Mouse (Mus musculus): ENCODE measurements around the gene Trpc4ap. TPM values are rescaled to one million over a fixed set of nuclear protein-coding genes. Genes with fewer than 3 reads are reported as not detected.

Trpc4ap gene
- polyA plus RNA-seq, 1 experiment from 2014 or later, result 180 TPM

- no peak overlapping the region for H3K4me3 ChIP-seq
- ATAC-seq (replicated peaks), result no peak
- H3K9me3 ChIP-seq, result no peaks in the 10 kb centered on the region
- H3K9ac ChIP-seq (replicated peaks), result no peak overlapping the region
- H3K27me3 ChIP-seq, result no peaks in the 10 kb centered on the region
- peaks cover 14% of the 10 kb centered on the region for H3K4me1 ChIP-seq
- H3K36me3 ChIP-seq, result no peaks in the 10 kb centered on the region
- 79% methylated on average over 6 of the region's 6 CpGs for WGBS
- no peak overlapping the region for H3K27ac ChIP-seq (replicated peaks)
- no peak overlapping the region for H3K4me2 ChIP-seq (replicated peaks)
Measured at GRCm38 (mm10) chr2:155595516-155595915, 96.7 kb downstream of the Trpc4ap start.

GRCm38 (mm10) chr2:155592854-155593283 lies 99.3 kb downstream of the Trpc4ap start:
- Histone ChIP-seq H3K27me3 (no peaks in the 10 kb centered on the region), H3K27ac (replicated peaks) (peak overlapping the region; percentile 50; the same call in 1 of the 2 replicates)
- WGBS, result 1% methylated on average over 9 of the region's 9 CpGs

GRCm38 (mm10) chr2:155592137-155592853 lies 99.9 kb downstream of the Trpc4ap start, which contains the start of gene Gss:
Gss (minus strand) TSS chr2:155592810.
- Histone ChIP-seq H3K9me3 (no peaks in the 10 kb centered on the region), H3K9ac (replicated peaks) (peak within 1 kb of the TSS; percentile 68), H3K4me3 (peak within 1 kb of the TSS; percentile 69), H3K4me1 (peaks cover 14% of the 10 kb centered on the region), H3K36me3 (no peaks in the 10 kb centered on the region), H3K4me2 (replicated peaks) (peak within 1 kb of the TSS; percentile 81), H3K27me3 (no peaks in the 10 kb centered on the region), H3K27ac (replicated peaks) (peak within 1 kb of the TSS; percentile 69)
- peak; percentile 92 for ATAC-seq (replicated peaks)
- under 1% methylated on average over 53 of the region's 53 CpGs for WGBS

More at GRCm38 (mm10) chr2:155592854-155593283, 99.3 kb downstream of the Trpc4ap start:
- H3K9ac ChIP-seq (replicated peaks), result peak overlapping the region; percentile 68
- no peak; the same call in 1 of the 2 replicates for ATAC-seq (replicated peaks)
- H3K4me2 ChIP-seq (replicated peaks), result peak overlapping the region; percentile 81
- H3K4me1 ChIP-seq, result peaks cover 14% of the 10 kb centered on the region
- no peaks in the 10 kb centered on the region for H3K9me3 ChIP-seq
- H3K36me3 ChIP-seq, result no peaks in the 10 kb centered on the region
- peak overlapping the region; percentile 69 for H3K4me3 ChIP-seq

- peak overlapping the region; percentile 69 for H3K27ac ChIP-seq (replicated peaks)
- peaks cover 14% of the 10 kb centered on the region for H3K4me1 ChIP-seq
- H3K9me3 ChIP-seq, result no peaks in the 10 kb centered on the region
- 3% methylated on average over 6 of the region's 6 CpGs for WGBS
- peak overlapping the region; percentile 69 for H3K4me3 ChIP-seq
- ATAC-seq (replicated peaks), result no peak
- peak overlapping the region; percentile 68 for H3K9ac ChIP-seq (replicated peaks)
- H3K27me3 ChIP-seq, result no peaks in the 10 kb centered on the region
- H3K4me2 ChIP-seq (replicated peaks), result peak overlapping the region; percentile 81
- H3K36me3 ChIP-seq, result no peaks in the 10 kb centered on the region
Measured at GRCm38 (mm10) chr2:155591676-155592075, 100.5 kb downstream of the Trpc4ap start.

- H3K27me3 ChIP-seq, result no peaks in the 10 kb centered on the region
- no peak overlapping the region for H3K27ac ChIP-seq (replicated peaks)
- WGBS, result 84% methylated on average over 2 of the region's 2 CpGs
- no peaks in the 10 kb centered on the region for H3K36me3 ChIP-seq
- H3K4me1 ChIP-seq, result peaks cover 14% of the 10 kb centered on the region
- H3K4me3 ChIP-seq, result no peak overlapping the region
- H3K9ac ChIP-seq (replicated peaks), result no peak overlapping the region
- ATAC-seq (replicated peaks), result no peak
- no peaks in the 10 kb centered on the region for H3K9me3 ChIP-seq
- no peak overlapping the region for H3K4me2 ChIP-seq (replicated peaks)
Measured at GRCm38 (mm10) chr2:155590876-155591275, 101.3 kb downstream of the Trpc4ap start.

GRCm38 (mm10) chr2:155589521-155589920 lies 102.7 kb downstream of the Trpc4ap start:
- no peak for ATAC-seq (replicated peaks)
- Histone ChIP-seq H3K9me3 (no peaks in the 10 kb centered on the region), H3K4me3 (no peak overlapping the region), H3K36me3 (no peaks in the 10 kb centered on the region), H3K4me2 (replicated peaks) (no peak overlapping the region), H3K9ac (replicated peaks) (no peak overlapping the region), H3K4me1 (peaks cover 14% of the 10 kb centered on the region), H3K27ac (replicated peaks) (no peak overlapping the region), H3K27me3 (no peaks in the 10 kb centered on the region)
- WGBS, result 76% methylated on average over 6 of the region's 6 CpGs

DNA sequence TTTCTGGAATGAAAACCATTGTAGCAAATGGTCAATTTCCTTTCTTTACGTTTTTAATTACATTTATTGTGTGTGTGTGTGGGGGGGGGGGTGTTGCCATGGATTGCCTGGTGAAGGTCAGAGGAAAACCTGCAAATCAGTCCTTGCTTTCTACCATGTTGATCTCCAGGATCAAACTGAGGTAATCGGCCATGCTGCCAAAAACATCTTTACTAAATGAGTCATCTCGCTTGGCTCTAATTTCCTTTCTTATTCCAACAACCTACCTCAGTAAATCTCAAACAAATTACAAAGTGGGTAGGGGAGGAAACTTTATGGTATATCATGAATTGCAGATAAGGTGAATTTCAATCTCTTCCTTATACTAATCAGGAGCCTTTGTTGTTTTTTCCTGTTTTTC lies 104.0 kb downstream of the Trpc4ap start:
- Histone ChIP-seq H3K4me2 (replicated peaks) (no peak overlapping the region), H3K36me3 (no peaks in the 10 kb centered on the region), H3K9ac (replicated peaks) (no peak overlapping the region), H3K9me3 (no peaks in the 10 kb centered on the region), H3K4me3 (no peak overlapping the region), H3K27ac (replicated peaks) (no peak overlapping the region), H3K4me1 (peaks cover 14% of the 10 kb centered on the region), H3K27me3 (no peaks in the 10 kb centered on the region)
- ATAC-seq (replicated peaks), result no peak
- WGBS, result 71% methylated on average over 3 of the region's 3 CpGs

GRCm38 (mm10) chr2:155585486-155585885 lies 106.7 kb downstream of the Trpc4ap start:
- no peak overlapping the region for H3K4me3 ChIP-seq
- no peaks in the 10 kb centered on the region for H3K27me3 ChIP-seq
- H3K27ac ChIP-seq (replicated peaks), result no peak overlapping the region
- H3K4me1 ChIP-seq, result no peaks in the 10 kb centered on the region
- no peak for ATAC-seq (replicated peaks)
- no peaks in the 10 kb centered on the region for H3K36me3 ChIP-seq
- H3K4me2 ChIP-seq (replicated peaks), result no peak overlapping the region
- no peak overlapping the region for H3K9ac ChIP-seq (replicated peaks)
- H3K9me3 ChIP-seq, result no peaks in the 10 kb centered on the region
- WGBS, result 25% methylated on average over 10 of the region's 10 CpGs

GRCm38 (mm10) chr2:155585082-155585481 lies 107.1 kb downstream of the Trpc4ap start:
- H3K36me3 ChIP-seq, result no peaks in the 10 kb centered on the region

More at GRCm38 (mm10) chr2:155585082-155585481, 107.1 kb downstream of the Trpc4ap start:
- H3K4me3 ChIP-seq, result no peak overlapping the region
- H3K27ac ChIP-seq (replicated peaks), result no peak overlapping the region
- H3K9ac ChIP-seq (replicated peaks), result no peak overlapping the region
- no peaks in the 10 kb centered on the region for H3K4me1 ChIP-seq
- WGBS, result 66% methylated on average over 9 of the region's 9 CpGs
- no peaks in the 10 kb centered on the region for H3K27me3 ChIP-seq
- ATAC-seq (replicated peaks), result no peak
- H3K9me3 ChIP-seq, result no peaks in the 10 kb centered on the region
- H3K4me2 ChIP-seq (replicated peaks), result no peak overlapping the region

MicroRNAs encoded within 50 kb of the gene (microRNA counts, 519-probe panel; counts per million panel counts)
- microRNA mmu-miR-499, result not detected

Small RNA genes within 50 kb of the gene (microRNA-seq; reads per million reads assigned to microRNA genes)
- gene Mir499, result 4.2 reads per million, percentile 15 among the genes with 10 or more reads in this experiment

Other genes with a start within 250 kb of the Trpc4ap start
- 28.1 and 28.8 TPM in 2 replicates for gene Ncoa6, start 218.5 kb downstream of the Trpc4ap start, polyA plus RNA-seq (2015; fragmentation: Nextera tagmentation; extraction: Ambion mirVana)
- 21.6 and 22.5 TPM in 2 replicates for gene Acss2, start 174.4 kb downstream of the Trpc4ap start, polyA plus RNA-seq (2015; fragmentation: Nextera tagmentation; extraction: Ambion mirVana)
- gene Ggt7, start 174.1 kb downstream of the Trpc4ap start, polyA plus RNA-seq (2015; fragmentation: Nextera tagmentation; extraction: Ambion mirVana), result 51.6 and 53.7 TPM in 2 replicates
- 12.8 and 15.6 TPM in 2 replicates for gene Gss, start 99.6 kb downstream of the Trpc4ap start, polyA plus RNA-seq (2015; fragmentation: Nextera tagmentation; extraction: Ambion mirVana)
- gene Myh7b, start 81.2 kb downstream of the Trpc4ap start, polyA plus RNA-seq (2015; fragmentation: Nextera tagmentation; extraction: Ambion mirVana), result 0.29 and 0.59 TPM in 2 replicates
- gene Edem2, start 37.1 kb upstream of the Trpc4ap start, polyA plus RNA-seq (2015; fragmentation: Nextera tagmentation; extraction: Ambion mirVana), result 42.4 and 46.5 TPM in 2 replicates
- not detected in 2 replicates for gene Gm17581, start 43.5 kb upstream of the Trpc4ap start, polyA plus RNA-seq (2015; fragmentation: Nextera tagmentation; extraction: Ambion mirVana)
- gene Procr, start 58.7 kb upstream of the Trpc4ap start, polyA plus RNA-seq (2015; fragmentation: Nextera tagmentation; extraction: Ambion mirVana), result 1.9 and 2.7 TPM in 2 replicates
- gene Mmp24, start 83.0 kb upstream of the Trpc4ap start, polyA plus RNA-seq (2015; fragmentation: Nextera tagmentation; extraction: Ambion mirVana), result 13.1 TPM in 2 replicates
- 30.5 and 32.5 TPM in 2 replicates for gene BC029722, start 127.0 kb upstream of the Trpc4ap start, polyA plus RNA-seq (2015; fragmentation: Nextera tagmentation; extraction: Ambion mirVana)
- 159 and 160 TPM in 2 replicates for gene Eif6, start 134.5 kb upstream of the Trpc4ap start, polyA plus RNA-seq (2015; fragmentation: Nextera tagmentation; extraction: Ambion mirVana)
- gene Fam83c, start 142.5 kb upstream of the Trpc4ap start, polyA plus RNA-seq (2015; fragmentation: Nextera tagmentation; extraction: Ambion mirVana), result 0.57 and 0.61 TPM in 2 replicates
- gene Uqcc1, start 237.9 kb upstream of the Trpc4ap start, polyA plus RNA-seq (2015; fragmentation: Nextera tagmentation; extraction: Ambion mirVana), result 63.5 and 79.0 TPM in 2 replicates
- not detected in 2 replicates for gene Gm15557, start 248.3 kb upstream of the Trpc4ap start, polyA plus RNA-seq (2015; fragmentation: Nextera tagmentation; extraction: Ambion mirVana)